Mouse (Mus musculus) telencephalon, adult 2 months (tissue): ENCODE measurements around the gene Cep95.

Experiments used
- DNase-seq: peaks from one replicate; pipeline ENCODE4 v3.0.0-alpha.2; 2011; ENCODE audit warnings: low read depth, low spot score

The Cep95 gene

GRCm38 (mm10) chr11:106814601-106815320, 25.7 kb downstream of the Cep95 start:
- DNase-seq = no peak

- no peak for DNase-seq
Observed at GRCm38 (mm10) chr11:106815331-106815730, 26.3 kb downstream of the Cep95 start.

GRCm38 (mm10) chr11:106815761-106816160, 26.7 kb downstream of the Cep95 start:
- no peak for DNase-seq

- DNase-seq = no peak
Observed at GRCm38 (mm10) chr11:106816316-106816715, 27.3 kb downstream of the Cep95 start.

GRCm38 (mm10) chr11:106817156-106817555, 28.1 kb downstream of the Cep95 start:
- DNase-seq = no peak

GRCm38 (mm10) chr11:106817808-106818207, 28.8 kb downstream of the Cep95 start:
- no peak for DNase-seq

- DNase-seq = no peak
Observed at GRCm38 (mm10) chr11:106818341-106818740, 29.3 kb downstream of the Cep95 start.

- DNase-seq = no peak
Observed at GRCm38 (mm10) chr11:106819595-106819994, 30.5 kb downstream of the Cep95 start.

- no peak for DNase-seq
Observed at GRCm38 (mm10) chr11:106820252-106820651, 31.2 kb downstream of the Cep95 start.

- DNase-seq = no peak
Observed at GRCm38 (mm10) chr11:106820972-106821371, 31.9 kb downstream of the Cep95 start.

- no peak for DNase-seq
Observed at GRCm38 (mm10) chr11:106821397-106821796, 32.3 kb downstream of the Cep95 start.

GRCm38 (mm10) chr11:106822491-106822890, 33.4 kb downstream of the Cep95 start:
- no peak for DNase-seq

GRCm38 (mm10) chr11:106822911-106823310, 33.9 kb downstream of the Cep95 start:
- peak; percentile 87 for DNase-seq

- DNase-seq = no peak
Observed at GRCm38 (mm10) chr11:106823741-106824140, 34.7 kb downstream of the Cep95 start.

- no peak for DNase-seq
Observed at GRCm38 (mm10) chr11:106824403-106824802, 35.4 kb downstream of the Cep95 start.

GRCm38 (mm10) chr11:106828079-106828478, 39.0 kb downstream of the Cep95 start:
- DNase-seq = no peak

- no peak for DNase-seq
Observed at GRCm38 (mm10) chr11:106842002-106842401, 53.0 kb downstream of the Cep95 start.

GRCm38 (mm10) chr11:106851438-106851837, 62.4 kb downstream of the Cep95 start:
- peak; percentile 18 for DNase-seq
